Mouse (Mus musculus): ENCODE measurements around the gene Zfand3. TPM values are rescaled to one million over a fixed set of nuclear protein-coding genes. Genes with fewer than 3 reads are reported as not detected.

Gene Zfand3
- polyA plus RNA-seq, 1 experiment: 138 TPM

- peaks cover 51% of the 10 kb centered on the region for H3K79me2 ChIP-seq (ENCODE audit: control insufficient read depth, insufficient read depth)
- H3K27me3 ChIP-seq (ENCODE audit: control insufficient read depth, insufficient read depth, insufficient read length): no peaks in the 10 kb centered on the region
- no peak overlapping the region for H3ac ChIP-seq (ENCODE audit: control insufficient read depth, insufficient read length)
- peak; percentile 25 to 56 (median 35) for TF ChIP-seq MYOD1 (IDR thresholded peaks at IDR 0.05; ENCODE audit: control insufficient read depth in 1 of 3, insufficient read length in 2 of 3, low read depth in 2 of 3)
- TF ChIP-seq MYOG (IDR thresholded peaks at IDR 0.05; ENCODE audit: control insufficient read depth in 1 of 3, insufficient read depth in 1 of 3, insufficient read length in 2 of 3, low read depth in 2 of 3): peak in 1 of 3 experiments; percentile 57
- no peak for TF ChIP-seq E2F4 (IDR thresholded peaks at IDR 0.05; ENCODE audit: insufficient read depth)
- no peaks in the 10 kb centered on the region for H3K36me3 ChIP-seq (ENCODE audit: control insufficient read depth, insufficient read depth)
- no peak overlapping the region for H3K4me3 ChIP-seq
- H3K4me2 ChIP-seq (ENCODE audit: low read depth): peak overlapping the region; percentile 33
Measured at GRCm38 (mm10) chr17:30159341-30159740, 154.8 kb downstream of the Zfand3 start.

DNA sequence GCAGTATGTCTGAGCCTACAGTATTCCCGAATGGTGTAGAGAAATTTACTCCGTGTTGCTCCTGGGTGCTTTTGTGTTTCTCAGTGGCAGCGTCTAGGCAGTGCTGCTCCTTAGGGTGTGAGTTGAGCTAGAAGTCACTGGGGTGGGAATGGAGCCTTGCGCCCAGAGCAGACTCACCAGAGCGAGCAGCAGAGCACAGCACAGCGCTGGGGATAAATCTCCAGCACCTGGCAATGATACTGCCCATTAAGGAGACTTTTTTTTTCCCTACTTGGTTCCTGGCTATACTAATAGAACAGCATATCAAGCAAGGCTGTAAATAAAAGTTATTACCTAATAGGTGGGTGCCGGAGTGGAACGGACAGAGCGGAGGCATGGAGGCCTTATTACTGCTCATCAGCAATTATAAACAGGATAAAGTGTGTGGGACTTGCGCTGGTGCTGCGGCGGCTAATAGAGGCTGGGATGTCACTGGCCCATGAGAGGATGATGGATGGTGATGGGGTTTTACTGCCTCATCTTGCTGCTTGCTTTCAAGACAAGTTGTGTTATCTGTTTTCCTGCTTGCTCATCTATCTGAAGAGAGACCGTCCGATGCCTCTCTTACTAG, 156.4 kb downstream of the Zfand3 start:
- Histone ChIP-seq H3K36me3 (ENCODE audit: control insufficient read depth, insufficient read depth) (no peaks in the 10 kb centered on the region), H3K27me3 (ENCODE audit: control insufficient read depth, insufficient read depth, insufficient read length) (no peaks in the 10 kb centered on the region)

DNA sequence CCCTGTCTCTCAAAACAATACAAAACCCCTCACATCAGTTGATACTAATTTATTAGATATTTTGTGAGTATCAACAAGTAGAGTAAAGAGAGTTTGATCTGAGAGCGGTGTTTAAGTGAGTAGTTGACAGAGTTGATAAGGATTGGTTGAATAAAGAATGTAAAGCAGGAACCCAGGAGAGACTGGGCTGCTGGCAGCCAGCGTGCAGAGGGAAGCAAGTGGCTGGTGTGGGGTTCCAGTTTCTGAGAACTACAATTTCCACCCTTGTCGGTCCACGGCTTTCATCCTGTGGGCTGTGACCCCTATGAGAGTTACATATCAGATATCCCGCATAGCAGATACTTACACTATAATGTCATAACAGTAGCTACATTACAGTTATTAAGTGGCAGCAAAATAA, 158.4 kb downstream of the Zfand3 start:
- no peak overlapping the region for H3K4me2 ChIP-seq (ENCODE audit: low read depth)
- H3K4me3 ChIP-seq: no peak overlapping the region
- no peaks in the 10 kb centered on the region for H3K36me3 ChIP-seq (ENCODE audit: control insufficient read depth, insufficient read depth)
- H3ac ChIP-seq (ENCODE audit: control insufficient read depth, insufficient read length): no peak overlapping the region
- no peak for TF ChIP-seq POLR2A (IDR thresholded peaks at IDR 0.05; ENCODE audit: insufficient read length, low read depth)
- H3K79me2 ChIP-seq (ENCODE audit: control insufficient read depth, insufficient read depth): peaks cover 63% of the 10 kb centered on the region
- H3K27me3 ChIP-seq (ENCODE audit: control insufficient read depth, insufficient read depth, insufficient read length): no peaks in the 10 kb centered on the region

More for the DNA sequence above, 156.4 kb downstream of the Zfand3 start:
- Histone ChIP-seq H3K79me2 (ENCODE audit: control insufficient read depth, insufficient read depth) (peaks cover 61% of the 10 kb centered on the region), H3ac (ENCODE audit: control insufficient read depth, insufficient read length) (no peak overlapping the region), H3K4me2 (ENCODE audit: low read depth) (no peak overlapping the region), H3K4me3 (no peak overlapping the region)
- no peak for TF ChIP-seq REST (IDR thresholded peaks at IDR 0.05; ENCODE audit: insufficient read depth, insufficient read length)
- no peak for TF ChIP-seq CEBPB (IDR thresholded peaks at IDR 0.05; ENCODE audit: insufficient read depth, poor library complexity, severe bottlenecking)
- no peak for TF ChIP-seq POLR2A (IDR thresholded peaks at IDR 0.05; ENCODE audit: insufficient read length, low read depth)
- TF ChIP-seq MYOD1 (IDR thresholded peaks at IDR 0.05; ENCODE audit: control insufficient read depth in 1 of 3, insufficient read length in 2 of 3, low read depth in 2 of 3): no peak

DNA sequence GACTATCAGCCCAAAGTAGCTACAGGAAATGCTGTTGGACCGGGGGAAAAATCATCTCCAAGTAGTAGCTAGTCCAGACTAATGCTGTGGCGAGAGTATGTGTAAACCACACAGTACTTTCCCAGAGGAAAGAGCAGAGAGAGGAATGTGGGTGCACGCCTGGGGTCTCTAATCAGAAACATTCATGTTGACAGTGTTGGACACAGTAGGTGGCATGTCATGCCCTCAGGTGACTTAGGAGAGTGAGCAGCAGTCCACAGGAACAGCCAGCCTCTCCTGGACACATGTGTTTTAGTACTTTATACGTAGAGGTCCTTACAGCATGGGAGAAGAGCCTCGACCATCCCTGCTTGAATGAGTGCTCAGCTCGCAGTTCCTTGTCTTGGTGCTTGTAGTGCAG, 159.3 kb downstream of the Zfand3 start:
- TF ChIP-seq TCF12 (IDR thresholded peaks at IDR 0.05; ENCODE audit: insufficient read depth, poor library complexity, severe bottlenecking) (no peak), SRF (IDR thresholded peaks at IDR 0.05; ENCODE audit: control insufficient read depth, insufficient read length, low read depth) (no peak), REST (IDR thresholded peaks at IDR 0.05; ENCODE audit: insufficient read depth, insufficient read length) (no peak), POLR2A (IDR thresholded peaks at IDR 0.05; ENCODE audit: insufficient read length, low read depth) (no peak), USF1 (IDR thresholded peaks at IDR 0.05; ENCODE audit: low read depth) (no peak), CEBPB (IDR thresholded peaks at IDR 0.05; ENCODE audit: insufficient read depth, poor library complexity, severe bottlenecking) (no peak), TCF3 (IDR thresholded peaks at IDR 0.05; ENCODE audit: insufficient read length, low read depth) (no peak), MYOD1 (IDR thresholded peaks at IDR 0.05; ENCODE audit: control insufficient read depth in 1 of 3, insufficient read length in 2 of 3, low read depth in 2 of 3) (no peak), MAX (IDR thresholded peaks at IDR 0.05; ENCODE audit: low read depth) (no peak), E2F4 (IDR thresholded peaks at IDR 0.05; ENCODE audit: insufficient read depth) (no peak), POLR2AphosphoS2 (IDR thresholded peaks at IDR 0.05; ENCODE audit: insufficient read length, low read depth) (no peak), MYOG (IDR thresholded peaks at IDR 0.05; ENCODE audit: control insufficient read depth in 1 of 3, insufficient read depth in 1 of 3, insufficient read length in 2 of 3, low read depth in 2 of 3) (no peak)
- H3K4me2 ChIP-seq (ENCODE audit: low read depth): no peak overlapping the region
- H3K4me3 ChIP-seq: no peak overlapping the region
- no peaks in the 10 kb centered on the region for H3K27me3 ChIP-seq (ENCODE audit: control insufficient read depth, insufficient read depth, insufficient read length)
- peaks cover 70% of the 10 kb centered on the region for H3K79me2 ChIP-seq (ENCODE audit: control insufficient read depth, insufficient read depth)
- H3K36me3 ChIP-seq (ENCODE audit: control insufficient read depth, insufficient read depth): no peaks in the 10 kb centered on the region
- no peak overlapping the region for H3ac ChIP-seq (ENCODE audit: control insufficient read depth, insufficient read length)

GRCm38 (mm10) chr17:30164818-30165217, 160.3 kb downstream of the Zfand3 start:
- no peak overlapping the region for H3ac ChIP-seq (ENCODE audit: control insufficient read depth, insufficient read length)
- H3K27me3 ChIP-seq (ENCODE audit: control insufficient read depth, insufficient read depth, insufficient read length): no peaks in the 10 kb centered on the region
- H3K4me2 ChIP-seq (ENCODE audit: low read depth): no peak overlapping the region
- TF ChIP-seq TCF3 (IDR thresholded peaks at IDR 0.05; ENCODE audit: insufficient read length, low read depth) (no peak), MYOD1 (IDR thresholded peaks at IDR 0.05; ENCODE audit: control insufficient read depth in 1 of 3, insufficient read length in 2 of 3, low read depth in 2 of 3) (no peak), USF1 (IDR thresholded peaks at IDR 0.05; ENCODE audit: low read depth) (no peak)
- no peaks in the 10 kb centered on the region for H3K36me3 ChIP-seq (ENCODE audit: control insufficient read depth, insufficient read depth)
- peaks cover 72% of the 10 kb centered on the region for H3K79me2 ChIP-seq (ENCODE audit: control insufficient read depth, insufficient read depth)
- H3K4me3 ChIP-seq: no peak overlapping the region

DNA sequence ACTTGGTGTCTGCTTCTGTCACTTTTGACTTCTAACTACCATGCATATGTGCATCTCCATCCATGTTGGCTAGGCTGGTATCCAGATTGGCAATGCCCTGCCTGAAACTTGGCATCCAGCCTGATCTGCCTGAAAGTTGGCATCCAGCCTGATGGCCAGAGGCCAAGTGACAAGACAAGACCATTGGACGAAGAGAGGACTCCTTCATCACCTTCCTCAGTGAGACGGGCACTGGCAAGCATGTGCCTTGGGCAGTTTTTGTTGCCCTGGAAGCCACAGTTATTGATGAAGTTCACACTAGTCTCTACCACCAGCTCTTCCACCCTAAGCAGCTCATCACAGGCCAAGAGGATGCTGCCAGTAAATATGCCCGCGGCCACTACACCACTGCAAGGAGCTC, 172.9 kb downstream of the Zfand3 start:
- no peak for TF ChIP-seq TCF3 (IDR thresholded peaks at IDR 0.05; ENCODE audit: insufficient read length, low read depth)
- TF ChIP-seq USF1 (IDR thresholded peaks at IDR 0.05; ENCODE audit: low read depth): no peak
- no peak for TF ChIP-seq E2F4 (IDR thresholded peaks at IDR 0.05; ENCODE audit: insufficient read depth)
- no peak for TF ChIP-seq POLR2A (IDR thresholded peaks at IDR 0.05; ENCODE audit: insufficient read length, low read depth)
- no peak for TF ChIP-seq SRF (IDR thresholded peaks at IDR 0.05; ENCODE audit: control insufficient read depth, insufficient read length, low read depth)
- no peak overlapping the region for H3K4me3 ChIP-seq
- no peak overlapping the region for H3K4me2 ChIP-seq (ENCODE audit: low read depth)
- no peaks in the 10 kb centered on the region for H3K36me3 ChIP-seq (ENCODE audit: control insufficient read depth, insufficient read depth)
- H3ac ChIP-seq (ENCODE audit: control insufficient read depth, insufficient read length): no peak overlapping the region
- H3K27me3 ChIP-seq (ENCODE audit: control insufficient read depth, insufficient read depth, insufficient read length): no peaks in the 10 kb centered on the region
- peaks cover 16% of the 10 kb centered on the region for H3K79me2 ChIP-seq (ENCODE audit: control insufficient read depth, insufficient read depth)
